In genomic region chr4:34905396-34905795, GRCm38 (mm10) we compare ENCODE assay signal across 12 mouse cellular contexts. TPM values are rescaled to one million over a fixed set of nuclear protein-coding genes. Genes with fewer than 3 reads are reported as not detected.
DNase-seq lines count a peak whose midpoint lies in the region; ATAC-seq and TF ChIP-seq lines count a peak whose summit lies in the region.
"Had no signal": no experiment of that assay in that cellular context is flagged by ENCODE, and none has a peak within 500 bp of the region (broad histone marks: within the 10 kb centered on the region; RNA-seq: fewer than 3 reads in every experiment).

No protein-coding gene starts in this region.

- no peak for TF ChIP-seq POLR2A in lung, adult 2 months (IDR thresholded peaks at IDR 0.05; ENCODE audit: borderline replicate concordance, extremely low read depth, low read depth, low read length)
- TF ChIP-seq POLR2A in small intestine, adult 2 months (IDR thresholded peaks at IDR 0.05; ENCODE audit: low read depth, low read length), result no peak

- peak; percentile 8 to 34 for DNase-seq in adrenal gland, postnatal 36 days
- no peak for DNase-seq in adrenal gland, postnatal 25 days
- DNase-seq in lung, adult 2 months, result no peak
- no peak for DNase-seq in lung, postnatal 36 days
- peak; percentile 39 for DNase-seq in T-cell, adult 2 months (ENCODE audit: low spot score)
- DNase-seq: cerebellum, postnatal 25 days had no signal

- peak; percentile 36 for TF ChIP-seq CTCF in lung, adult 2 months (IDR thresholded peaks at IDR 0.05; ENCODE audit: insufficient read depth, low read length)
- TF ChIP-seq CTCF in small intestine, adult 2 months (IDR thresholded peaks at IDR 0.05; ENCODE audit: extremely low read depth, insufficient read length, insufficient replicate concordance, low read depth, low read length), result peak; percentile 59; the same call in 1 of the 2 replicates

- no peak overlapping the region for H3K4me2 ChIP-seq in hindbrain, embryonic 13.5 days
- H3K4me2 ChIP-seq: neural tube, embryonic 15.5 days had no signal

- no peak overlapping the region for H3K4me3 ChIP-seq in lung, adult 2 months (replicated peaks; ENCODE audit: extremely low read depth, low read depth, low read length)
- no peak overlapping the region for H3K4me3 ChIP-seq in small intestine, adult 2 months (ENCODE audit: low read depth, low read length)
- no peak overlapping the region for H3K4me3 ChIP-seq in hindbrain, embryonic 13.5 days
- H3K4me3 ChIP-seq: hindbrain, embryonic 10.5 days; neural tube, embryonic 15.5 days had no signal

- no peaks in the 10 kb centered on the region for H3K9me3 ChIP-seq in hindbrain, embryonic 13.5 days
- H3K9me3 ChIP-seq: hindbrain, embryonic 10.5 days; neural tube, embryonic 15.5 days had no signal

- no peaks in the 10 kb centered on the region for H3K36me3 ChIP-seq in small intestine, adult 2 months (ENCODE audit: control insufficient read depth, insufficient read depth, low read length)
- H3K36me3 ChIP-seq in hindbrain, embryonic 13.5 days, result no peaks in the 10 kb centered on the region
- H3K36me3 ChIP-seq: hindbrain, embryonic 10.5 days; neural tube, embryonic 15.5 days had no signal

- no peak overlapping the region for H3K27ac ChIP-seq in small intestine, adult 2 months (ENCODE audit: insufficient read depth, low read depth, low read length)
- H3K27ac ChIP-seq in hindbrain, embryonic 13.5 days, result no peak overlapping the region
- H3K27ac ChIP-seq: hindbrain, embryonic 10.5 days; neural tube, embryonic 15.5 days had no signal

- no peaks in the 10 kb centered on the region for H3K27me3 ChIP-seq in small intestine, adult 2 months (ENCODE audit: control insufficient read depth, insufficient read depth, low read length)
- no peaks in the 10 kb centered on the region for H3K27me3 ChIP-seq in hindbrain, embryonic 13.5 days
- H3K27me3 ChIP-seq: neural tube, embryonic 15.5 days had no signal

- no peak for ATAC-seq in erythroblast, adult 5-6 weeks (replicated peaks; ENCODE audit: low FRiP score, poor library complexity, severe bottlenecking)
- ATAC-seq in hindbrain, embryonic 13.5 days (ENCODE audit: low FRiP score), result no peak

- 75% methylated on average over 5 of the region's 5 CpGs for WGBS in lung, adult 2 months
- 77% methylated on average over 5 of the region's 5 CpGs for WGBS in small intestine, adult 2 months
- 66% methylated on average over 5 of the region's 5 CpGs for WGBS in hindbrain, embryonic 13.5 days

- no peaks in the 10 kb centered on the region for H3K4me1 ChIP-seq in lung, adult 2 months (ENCODE audit: control insufficient read depth, insufficient read depth, low read length)
- H3K4me1 ChIP-seq in small intestine, adult 2 months (ENCODE audit: control insufficient read depth, insufficient read depth, insufficient read length, low read length), result no peaks in the 10 kb centered on the region
- no peaks in the 10 kb centered on the region for H3K4me1 ChIP-seq in hindbrain, embryonic 13.5 days (replicated peaks)
- H3K4me1 ChIP-seq: hindbrain, embryonic 10.5 days; neural tube, embryonic 15.5 days had no signal

- H3K9ac ChIP-seq in hindbrain, embryonic 13.5 days, result no peak overlapping the region
- H3K9ac ChIP-seq: neural tube, embryonic 15.5 days had no signal

RNA-seq across cellular contexts. Expression of gene Cga, which starts 11.8 kb away (rescaled TPM):
- total RNA-seq in adrenal gland, postnatal 36 days (2021), result not detected
- total RNA-seq in adrenal gland, postnatal 25 days (2021), result not detected in 2 replicates
- polyA plus RNA-seq in lung, adult 2 months (2012; rRNA removed), result not detected in 2 replicates
- polyA plus RNA-seq in small intestine, adult 2 months (2012; rRNA removed), result 0.17 TPM in 1 of 2 replicates, not detected in the other
- not detected in 2 replicates for total RNA-seq in erythroblast, adult 5-6 weeks (2015; ENCODE audit: low replicate concordance)
- not detected in 2 replicates for total RNA-seq in erythroblast, adult 5-6 weeks (2017; ENCODE audit: low replicate concordance)
- 0.50 TPM in 1 of 2 replicates, not detected in the other for polyA plus RNA-seq in hindbrain, embryonic 13.5 days (2015; fragmentation: Nextera tagmentation; extraction: Ambion mirVana)
- polyA plus RNA-seq: lung, embryonic 16.5 days had no signal

RNA-seq across cellular contexts. Expression of gene Zfp292, which starts 22.6 kb away (rescaled TPM):
- 10 to 100 TPM; 17.1 to 21.3 TPM for total RNA-seq in adrenal gland, postnatal 36 days (2021)
- total RNA-seq in adrenal gland, postnatal 25 days (2021), result 22.6 TPM in 2 replicates
- polyA plus RNA-seq in lung, adult 2 months (2012; rRNA removed), result 1.8 and 2.6 TPM in 2 replicates
- polyA plus RNA-seq in small intestine, adult 2 months (2012; rRNA removed), result 0.30 and 0.94 TPM in 2 replicates
- 9.2 and 10.4 TPM in 2 replicates for total RNA-seq in erythroblast, adult 5-6 weeks (2015; ENCODE audit: low replicate concordance)
- 6.4 and 7.8 TPM in 2 replicates for total RNA-seq in erythroblast, adult 5-6 weeks (2017; ENCODE audit: low replicate concordance)
- polyA plus RNA-seq in hindbrain, embryonic 13.5 days (2015; fragmentation: Nextera tagmentation; extraction: Ambion mirVana), result 32.6 and 32.7 TPM in 2 replicates

Comparison
In these comparisons a context has a peak if more than half of its experiments do, and no peak if none do; other contexts are left out.
1. DNase-seq: peak in adrenal gland, postnatal 36 days (2 of 2) and T-cell, adult 2 months (single experiment); none in adrenal gland, postnatal 25 days (single experiment), lung, adult 2 months (single experiment) and lung, postnatal 36 days (single experiment).